Mouse (Mus musculus) CD4-positive helper T cell, adult 2 months (primary cell): ENCODE measurements at regions not wholly inside any gene's neighbourhood (a gene's known extent, or its start where the extent isn't known, plus 50 kb on each side); places are given as distances from the start of the nearest gene placed in this dataset.
"Not testable (repeated sequence)": the region's sequence is repeated elsewhere in the genome, so short reads cannot be mapped to it uniquely, and the experiment has no call there.

ENCODE experiments used
- DNase-seq: peaks from one replicate; pipeline ENCODE4 v3.0.0-alpha.2; 2012; ENCODE audit warnings: low read depth, missing footprints, low spot score

DNA sequence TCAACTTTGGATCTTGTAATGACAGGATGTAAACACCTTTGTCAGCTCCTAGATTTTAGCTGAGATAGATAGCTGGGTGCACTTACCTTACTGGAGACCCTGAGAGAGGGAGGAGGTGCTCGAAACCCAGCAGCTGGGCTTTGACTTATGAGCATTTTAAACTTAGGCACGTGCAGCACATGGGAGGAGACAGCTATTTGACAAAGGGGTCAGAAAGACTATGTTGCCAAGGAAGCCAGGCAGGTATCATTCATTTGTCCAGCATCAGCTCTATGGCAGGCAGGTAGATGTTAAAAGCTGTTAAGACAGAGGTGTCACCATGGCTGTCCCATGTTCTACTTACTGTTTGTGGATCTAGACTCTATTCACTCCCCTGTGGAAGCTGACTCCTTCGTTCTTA lies 120.0 kb upstream of the Tet2 start:
- no peak for DNase-seq

- DNase-seq, result no peak
Measured at GRCm38 (mm10) chr3:133665425-133666317, 120.7 kb upstream of the Tet2 start.

DNA sequence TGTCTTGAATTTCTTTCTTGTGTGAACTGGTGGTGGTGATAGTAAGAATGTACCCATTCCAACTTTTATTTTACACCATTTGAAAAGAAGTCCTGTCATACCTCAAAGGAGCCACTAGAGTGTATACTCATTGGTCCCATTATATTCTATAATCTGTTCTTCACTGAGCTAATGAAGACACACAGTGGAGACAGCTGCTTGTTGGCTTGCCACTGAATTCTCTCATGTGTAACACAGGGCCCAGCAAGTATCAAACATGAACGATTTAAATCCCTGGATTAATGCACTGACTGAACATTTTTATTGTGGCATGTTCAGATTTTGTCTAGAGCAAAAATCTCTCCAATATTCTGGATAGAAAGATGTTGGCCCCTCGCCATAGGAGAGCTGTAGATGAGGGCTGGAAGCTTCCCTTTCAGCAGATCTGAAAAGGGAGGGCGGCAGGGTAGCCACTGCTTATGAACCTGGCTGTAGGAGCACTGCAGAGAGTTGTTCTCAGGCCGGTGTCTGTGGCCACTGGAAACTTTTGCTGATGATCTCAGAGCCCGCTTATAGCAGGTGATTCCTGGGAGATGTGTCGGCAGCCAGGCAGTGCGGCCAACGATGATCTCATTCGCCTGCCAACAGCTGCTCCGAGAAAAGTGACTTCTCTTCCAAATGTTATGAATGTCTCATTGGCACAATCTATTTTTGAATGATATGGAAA lies 128.0 kb upstream of the Tet2 start:
- DNase-seq, result no peak

- no peak for DNase-seq
Measured at GRCm38 (mm10) chr3:133677892-133678291, 133.0 kb upstream of the Tet2 start.

GRCm38 (mm10) chr3:133679891-133680290 lies 135.0 kb upstream of the Tet2 start:
- DNase-seq, result no peak

- DNase-seq, result no peak
Measured at GRCm38 (mm10) chr3:133680343-133680742, 135.4 kb upstream of the Tet2 start.

DNA sequence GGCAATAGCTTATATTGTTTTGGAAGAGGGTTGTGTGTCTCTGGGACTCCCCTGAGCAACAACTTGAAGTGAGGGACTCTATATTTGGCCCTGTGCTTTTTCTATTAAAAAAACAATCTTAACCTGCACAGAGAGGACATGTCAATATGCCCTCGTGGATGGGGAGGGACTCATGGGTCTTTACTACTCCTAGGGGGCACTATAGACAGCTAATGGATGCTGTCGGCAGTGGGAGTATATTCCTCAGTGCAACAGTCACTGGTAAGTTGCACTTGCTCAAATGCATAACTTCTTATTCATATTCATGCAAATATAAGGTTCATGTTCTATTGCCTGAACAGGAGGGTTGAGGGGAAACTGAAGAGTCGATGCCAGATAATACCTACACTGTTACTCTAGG lies 135.9 kb upstream of the Tet2 start:
- DNase-seq, result no peak

DNA sequence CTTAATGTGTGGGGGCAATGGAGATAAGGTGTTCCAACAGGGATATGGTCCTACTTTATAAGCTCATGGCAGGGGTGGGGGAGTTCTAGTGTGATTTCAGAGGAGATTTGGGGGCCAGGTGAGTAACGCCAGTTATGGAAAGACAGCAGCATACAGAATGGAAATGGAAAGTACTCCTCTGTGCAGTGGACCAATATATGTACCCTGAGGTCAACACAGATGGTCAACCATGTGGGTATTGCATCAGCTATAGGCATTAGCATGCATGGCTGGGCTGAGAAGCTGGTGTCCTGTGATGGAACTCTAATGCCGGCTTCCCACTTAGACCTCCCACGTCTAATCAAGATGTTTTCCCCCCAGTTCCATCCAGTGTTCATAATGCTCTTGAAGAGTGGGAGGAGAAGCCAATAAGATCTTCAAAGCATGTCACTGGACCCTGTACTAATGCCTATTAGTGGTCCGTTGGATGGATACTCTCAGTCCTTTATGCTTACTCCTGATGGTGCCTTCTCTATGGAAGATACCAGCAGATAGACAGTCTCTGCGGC lies 139.3 kb upstream of the Tet2 start:
- DNase-seq, result no peak

GRCm38 (mm10) chr3:133684747-133685146 lies 139.8 kb upstream of the Tet2 start:
- no peak for DNase-seq

- no peak for DNase-seq
Measured at GRCm38 (mm10) chr3:133685393-133685792, 140.5 kb upstream of the Tet2 start.

DNA sequence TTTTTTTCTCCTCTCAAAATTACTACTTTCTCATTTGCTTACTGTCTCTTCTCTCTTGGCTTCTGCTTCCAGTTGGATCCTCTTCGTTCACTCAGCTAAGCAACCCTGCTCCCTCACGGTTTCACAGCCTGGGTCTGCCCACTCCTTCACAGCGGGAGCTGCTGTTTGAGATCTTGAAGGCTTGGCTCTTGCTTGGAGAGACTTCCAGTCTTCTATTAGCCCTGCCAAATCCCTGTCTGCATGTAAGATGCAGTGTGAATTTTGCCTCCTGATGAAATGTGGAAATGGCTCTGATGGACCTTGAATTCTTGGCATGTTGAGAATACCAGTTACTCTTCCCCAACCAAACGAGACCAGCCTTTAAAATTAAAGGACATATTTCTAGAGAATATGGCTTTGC lies 149.1 kb upstream of the Tet2 start:
- no peak for DNase-seq

DNA sequence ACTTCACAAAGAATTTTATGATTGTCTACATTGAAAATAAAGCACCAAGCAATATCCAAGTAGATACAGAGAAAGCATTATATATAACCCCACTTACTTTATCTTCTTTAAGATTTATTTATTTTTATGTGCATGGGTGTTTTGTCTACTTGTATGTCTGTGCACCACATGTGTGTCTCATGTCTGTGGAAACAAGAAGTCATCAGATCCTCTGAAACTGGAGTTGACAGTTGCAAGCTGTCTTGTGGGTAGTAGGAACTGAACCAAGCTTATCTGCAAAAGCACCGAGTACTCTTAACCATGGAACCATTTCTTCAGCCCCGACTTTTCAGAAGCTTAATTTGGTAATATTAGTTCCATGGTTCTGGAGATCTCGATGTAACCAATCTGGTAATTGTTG lies 151.2 kb upstream of the Tet2 start:
- DNase-seq, result no peak

DNA sequence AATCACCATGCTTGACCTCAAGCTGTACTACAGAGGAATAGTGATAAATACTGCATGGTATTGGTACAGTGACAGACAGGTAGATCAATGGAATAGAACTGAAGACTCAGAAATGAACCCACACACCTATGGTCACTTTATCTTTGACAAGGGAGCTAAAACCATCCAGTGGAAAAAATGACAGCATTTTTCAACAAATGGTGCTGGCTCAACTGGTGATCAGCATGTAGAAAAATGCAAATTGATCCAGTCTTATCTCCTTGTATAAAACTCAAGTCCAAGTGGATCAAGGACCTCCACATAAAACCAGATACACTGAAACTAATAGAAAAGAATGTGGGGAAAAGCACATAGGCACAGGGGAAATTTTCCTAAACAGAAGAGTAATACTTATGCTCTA lies 159.9 kb upstream of the Tet2 start:
- not testable (repeated sequence) for DNase-seq

DNA sequence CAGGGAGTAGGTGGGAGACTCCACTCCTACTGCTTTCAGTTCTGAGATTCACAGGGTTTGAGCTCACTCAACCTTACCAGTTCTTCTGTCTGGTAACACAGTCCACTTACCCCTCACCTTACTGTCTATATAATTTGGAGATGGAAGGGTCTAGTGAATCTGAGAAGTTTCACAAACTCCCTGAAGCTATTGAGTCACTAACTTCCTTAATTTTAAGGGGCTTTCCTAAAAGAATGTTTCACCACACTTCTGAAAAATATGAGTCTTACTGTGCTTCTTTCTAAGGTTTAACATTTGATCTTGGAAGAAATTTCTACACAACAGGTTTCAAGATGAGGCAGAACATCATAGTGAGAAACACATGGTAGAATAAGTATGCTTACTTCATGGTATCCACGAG lies 166.6 kb upstream of the Tet2 start:
- no peak for DNase-seq

GRCm38 (mm10) chr3:133722550-133723290 lies 177.8 kb upstream of the Tet2 start:
- no peak for DNase-seq

GRCm38 (mm10) chr3:133726831-133727230 lies 181.9 kb upstream of the Tet2 start:
- DNase-seq, result no peak

DNA sequence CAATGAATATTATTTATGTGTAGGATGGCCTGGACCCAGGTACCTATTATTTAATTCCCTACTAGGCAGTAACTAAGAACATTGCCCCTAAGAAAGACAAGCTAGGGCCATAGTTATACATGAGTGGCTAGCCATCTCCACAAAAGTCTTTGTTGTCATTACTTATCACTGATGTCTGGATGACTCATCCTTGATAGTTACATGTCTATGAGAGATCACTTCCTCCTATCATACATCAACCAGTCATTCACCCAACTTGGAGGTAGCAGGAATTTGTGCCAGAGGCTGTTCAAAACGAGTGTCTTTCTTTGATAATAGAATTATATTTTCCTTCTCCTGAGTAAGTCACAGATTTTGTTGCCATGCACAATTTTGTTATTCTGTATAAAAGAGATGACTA lies 190.7 kb upstream of the Tet2 start:
- DNase-seq, result no peak

DNA sequence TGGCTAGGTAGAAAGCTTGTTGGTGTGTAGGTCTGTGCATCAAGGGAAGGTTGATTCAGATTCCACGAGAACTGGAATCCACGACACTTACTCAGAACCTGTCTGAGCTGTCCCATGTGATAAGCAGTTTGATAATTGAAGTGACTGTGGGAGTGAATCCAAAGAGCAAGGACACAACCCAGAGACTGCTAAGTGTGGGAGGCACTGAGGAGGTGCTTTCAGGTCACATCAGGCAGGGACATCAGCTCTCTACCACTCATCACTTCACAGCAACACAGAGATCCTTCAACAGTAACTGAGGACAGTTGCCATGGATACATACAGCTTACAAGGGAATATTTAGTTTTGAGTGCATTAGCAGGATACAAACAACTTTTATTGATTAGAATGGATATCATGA lies 194.0 kb upstream of the Tet2 start:
- DNase-seq, result no peak

DNA sequence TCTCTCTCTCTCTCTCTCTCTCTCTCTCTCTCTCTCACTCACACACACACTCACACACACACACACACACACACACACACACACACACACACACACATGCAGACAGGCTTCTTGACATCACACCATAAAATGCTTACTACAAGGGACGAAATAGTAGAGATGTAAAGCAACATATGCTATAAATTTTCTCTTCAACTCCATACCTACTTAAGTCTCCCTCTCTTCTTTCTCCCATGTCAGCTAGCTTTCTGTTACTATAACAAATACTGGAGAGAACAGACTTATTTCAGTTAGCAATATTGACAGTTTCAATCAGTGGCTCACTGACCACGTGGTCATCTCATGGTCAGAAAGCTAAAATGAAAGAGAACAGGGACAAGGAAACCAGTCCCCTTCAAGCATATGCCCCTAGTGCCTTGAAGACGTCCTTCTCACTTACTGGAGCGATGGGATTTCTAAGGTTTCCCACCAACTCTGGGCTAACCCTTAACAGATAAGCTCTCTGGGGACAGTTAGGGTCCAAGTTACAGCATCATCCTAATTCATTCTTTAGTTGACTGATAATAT lies 199.7 kb upstream of the Tet2 start:
- no peak for DNase-seq

GRCm38 (mm10) chr3:133748756-133749737 lies 204.1 kb upstream of the Tet2 start:
- no peak for DNase-seq
